Mouse (Mus musculus): ENCODE results near the gene Cd36. TPM values are rescaled to one million over a fixed set of nuclear protein-coding genes. Genes with fewer than 3 reads are reported as not detected.

Gene Cd36
- polyA plus RNA-seq, 1 experiment from 2014 or later, result 7.6 TPM

DNA sequence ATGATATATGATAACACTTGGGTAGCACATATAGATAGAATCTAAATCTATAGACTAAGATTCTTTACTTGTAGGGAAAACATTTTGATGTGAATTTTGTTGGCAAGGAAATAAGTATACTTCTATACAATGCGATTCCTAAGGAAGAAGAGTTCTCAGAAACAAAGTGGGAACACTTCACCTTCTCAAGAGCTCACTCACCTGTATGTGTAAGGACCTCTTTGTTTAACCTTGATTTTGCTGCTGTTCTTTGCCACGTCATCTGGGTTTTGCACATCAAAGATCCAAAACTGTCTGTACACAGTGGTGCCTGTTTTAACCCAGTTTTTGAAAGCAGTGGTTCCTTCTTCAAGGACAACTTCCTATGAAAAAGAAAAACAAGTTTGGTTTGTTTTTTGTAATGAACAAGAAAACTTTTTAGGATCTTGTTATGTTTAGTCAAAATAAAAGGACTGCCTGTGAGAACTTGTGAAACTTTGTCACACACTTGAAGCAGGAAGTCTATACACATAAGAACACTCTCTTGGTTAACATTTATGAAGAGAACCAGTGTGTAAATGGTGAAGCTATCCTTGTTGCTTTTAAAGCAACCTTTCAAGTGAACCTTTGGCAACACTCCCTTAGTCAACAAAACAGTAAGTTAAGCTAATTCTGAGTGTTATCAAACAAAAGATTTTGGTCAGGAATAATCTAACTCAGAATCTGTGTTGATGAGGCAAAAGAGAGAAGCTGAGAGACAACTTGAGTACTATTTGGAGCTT is 68.2 kb downstream of the Cd36 start:
- no peaks in the 10 kb centered on the region for H3K36me3 ChIP-seq (ENCODE audit: insufficient read depth)
- H3K9ac ChIP-seq, result no peak overlapping the region
- DNase-seq (peak; percentile 46), ATAC-seq (ENCODE audit: insufficient read depth) (no peak)
- no peaks in the 10 kb centered on the region for H3K9me3 ChIP-seq (ENCODE audit: low read depth, low read length)
- no peaks in the 10 kb centered on the region for H3K27me3 ChIP-seq (ENCODE audit: insufficient read depth, low read length)
- H3K4me1 ChIP-seq (ENCODE audit: insufficient read depth), result no peaks in the 10 kb centered on the region
- TF ChIP-seq CTCF (IDR thresholded peaks at IDR 0.05; ENCODE audit: low read depth), result no peak
- no peak overlapping the region for H3K4me2 ChIP-seq
- WGBS, result 71% methylated on average over 2 of the region's 2 CpGs
- H3K27ac ChIP-seq (ENCODE audit: low read depth), result no peak overlapping the region
- H3K4me3 ChIP-seq (ENCODE audit: low read depth, low read length), result no peak overlapping the region

DNA sequence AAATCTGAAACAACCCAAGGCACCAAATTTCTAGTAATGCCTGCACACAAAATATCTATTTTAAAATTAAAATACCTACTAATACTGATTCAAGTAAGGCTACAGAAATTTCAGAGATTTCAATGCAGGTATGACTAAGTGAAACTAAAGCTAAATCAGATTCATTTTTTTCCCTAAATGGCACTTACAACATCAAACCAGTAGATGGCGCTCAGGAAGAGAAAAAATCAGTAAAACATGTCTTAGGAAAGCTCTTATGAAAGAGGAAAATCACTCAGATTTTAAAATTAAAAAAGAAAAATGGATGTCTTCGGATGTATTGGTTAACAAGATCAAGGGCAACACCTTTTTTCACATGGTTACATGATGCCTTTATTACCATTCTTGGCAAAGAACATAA is 72.4 kb downstream of the Cd36 start:
- peak; percentile 75 for TF ChIP-seq CTCF (IDR thresholded peaks at IDR 0.05; ENCODE audit: low read depth)
- H3K4me3 ChIP-seq (ENCODE audit: low read depth, low read length), result no peak overlapping the region
- no peak overlapping the region for H3K27ac ChIP-seq (ENCODE audit: low read depth)
- H3K4me2 ChIP-seq, result no peak overlapping the region
- under 1% methylated on average over 2 of the region's 2 CpGs for WGBS
- no peaks in the 10 kb centered on the region for H3K27me3 ChIP-seq (ENCODE audit: insufficient read depth, low read length)
- no peaks in the 10 kb centered on the region for H3K4me1 ChIP-seq (ENCODE audit: insufficient read depth)
- no peaks in the 10 kb centered on the region for H3K9me3 ChIP-seq (ENCODE audit: low read depth, low read length)
- ATAC-seq (ENCODE audit: insufficient read depth) (no peak), DNase-seq (peak; percentile 83)
- no peaks in the 10 kb centered on the region for H3K36me3 ChIP-seq (ENCODE audit: insufficient read depth)
- no peak overlapping the region for H3K9ac ChIP-seq

DNA sequence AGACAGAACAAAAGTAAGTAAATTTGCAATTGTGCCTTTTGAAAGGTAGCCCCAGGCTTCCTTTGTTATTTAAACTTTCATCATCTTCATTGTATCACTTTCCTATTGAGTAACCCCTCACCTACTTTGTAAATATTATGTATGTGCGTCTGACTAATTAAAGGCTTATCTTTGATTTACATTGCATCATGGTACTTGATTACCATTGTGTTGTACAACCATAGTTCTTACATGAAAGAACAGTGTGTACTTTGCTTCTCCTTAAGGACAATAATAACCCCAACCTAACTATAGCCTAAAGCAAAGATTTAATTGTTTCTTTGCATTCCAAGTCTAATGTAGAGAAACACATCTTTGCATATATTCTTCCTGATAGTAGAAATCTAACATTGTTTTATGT is 78.3 kb downstream of the Cd36 start:
- Histone ChIP-seq H3K27me3 (ENCODE audit: insufficient read depth, low read length) (no peaks in the 10 kb centered on the region), H3K27ac (ENCODE audit: low read depth) (no peak overlapping the region), H3K4me2 (no peak overlapping the region), H3K36me3 (ENCODE audit: insufficient read depth) (no peaks in the 10 kb centered on the region), H3K9me3 (ENCODE audit: low read depth, low read length) (no peaks in the 10 kb centered on the region), H3K4me3 (ENCODE audit: low read depth, low read length) (no peak overlapping the region), H3K9ac (no peak overlapping the region), H3K4me1 (ENCODE audit: insufficient read depth) (no peaks in the 10 kb centered on the region)
- TF ChIP-seq CTCF (IDR thresholded peaks at IDR 0.05; ENCODE audit: low read depth), result no peak
- ATAC-seq (ENCODE audit: insufficient read depth) (no peak), DNase-seq (no peak)
- WGBS, result 42% methylated on average over 1 of the region's 1 CpGs

DNA sequence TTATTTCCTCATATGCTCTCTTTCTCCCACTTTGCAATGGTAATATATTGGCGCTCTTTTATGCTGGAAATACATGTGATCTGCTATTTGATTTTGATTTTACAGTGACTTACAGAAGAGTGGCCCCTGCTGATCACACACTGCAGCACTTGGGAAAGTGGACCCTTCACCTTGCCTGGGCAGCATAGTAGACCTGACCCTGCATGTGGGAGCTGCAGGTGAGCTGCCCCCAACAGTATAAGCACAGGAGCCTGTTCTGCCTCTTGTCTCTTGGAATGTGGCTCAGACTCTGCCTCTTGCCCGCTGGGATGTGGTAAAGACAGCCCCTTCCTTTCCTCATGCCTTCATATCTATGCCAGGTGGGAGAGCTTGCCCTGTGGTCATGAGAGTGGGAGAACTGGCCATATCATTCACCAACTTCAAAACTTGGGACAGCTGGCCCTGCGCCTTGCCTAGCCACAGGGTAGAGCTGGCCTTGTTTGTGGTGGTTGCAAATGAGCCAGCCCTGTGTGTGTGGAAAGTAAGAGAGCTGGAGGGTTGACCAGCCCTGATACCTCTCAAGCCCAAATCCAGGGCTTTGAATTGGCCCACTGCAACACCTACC is 81.7 kb downstream of the Cd36 start:
- Histone ChIP-seq H3K9me3 (ENCODE audit: low read depth, low read length) (no peaks in the 10 kb centered on the region), H3K9ac (no peak overlapping the region), H3K27me3 (ENCODE audit: insufficient read depth, low read length) (no peaks in the 10 kb centered on the region), H3K4me1 (ENCODE audit: insufficient read depth) (no peaks in the 10 kb centered on the region), H3K4me3 (ENCODE audit: low read depth, low read length) (no peak overlapping the region), H3K27ac (ENCODE audit: low read depth) (no peak overlapping the region), H3K36me3 (ENCODE audit: insufficient read depth) (no peaks in the 10 kb centered on the region), H3K4me2 (no peak overlapping the region)
- ATAC-seq (ENCODE audit: insufficient read depth) (no peak), DNase-seq (no peak)
- 87% methylated on average over 3 of the region's 3 CpGs for WGBS
- TF ChIP-seq CTCF (IDR thresholded peaks at IDR 0.05; ENCODE audit: low read depth), result no peak

DNA sequence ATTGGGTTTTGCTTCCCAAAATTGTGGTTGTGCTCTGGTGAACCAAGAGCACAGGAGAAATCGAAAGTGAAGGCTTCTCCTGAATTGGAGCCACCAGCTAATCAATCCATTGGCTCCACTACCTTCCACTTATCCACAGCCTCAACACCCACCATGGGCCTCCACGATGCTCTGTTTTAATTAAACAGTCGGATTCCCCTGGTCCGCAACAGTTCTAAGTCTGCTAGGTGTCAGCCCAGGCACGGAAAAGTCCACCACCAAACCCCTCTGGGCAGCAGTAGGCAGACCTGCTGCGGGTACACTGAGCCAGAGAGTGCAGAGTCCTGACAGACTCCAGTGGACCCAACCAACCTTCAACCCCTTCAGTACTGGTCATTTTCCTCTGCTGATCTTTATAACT is 112.0 kb downstream of the Cd36 start:
- ATAC-seq (ENCODE audit: insufficient read depth), result no peak

DNA sequence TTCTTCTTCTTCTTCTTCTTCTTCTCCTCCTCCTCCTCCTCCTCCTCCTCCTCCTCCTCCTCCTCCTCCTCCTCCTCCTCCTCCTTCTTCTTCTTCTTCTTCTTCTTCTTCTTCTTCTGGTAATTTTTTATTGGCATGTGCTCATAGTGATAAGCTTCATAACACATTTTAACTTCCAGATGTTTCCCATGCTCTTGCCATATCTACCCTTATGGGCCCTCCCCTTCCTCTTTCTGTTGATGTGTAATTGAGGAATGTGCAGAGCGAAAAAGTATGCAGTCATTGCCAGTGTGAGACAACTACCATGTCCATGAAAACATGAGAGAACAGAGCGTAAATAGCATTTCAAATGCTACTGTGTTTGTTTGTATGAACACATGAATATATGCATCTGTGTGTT is 118.3 kb downstream of the Cd36 start:
- ATAC-seq (ENCODE audit: insufficient read depth) (no peak), DNase-seq (no peak)
- H3K36me3 ChIP-seq (ENCODE audit: insufficient read depth), result no peaks in the 10 kb centered on the region
- WGBS, result 89% methylated on average over 2 of the region's 2 CpGs
- no peaks in the 10 kb centered on the region for H3K27me3 ChIP-seq (ENCODE audit: insufficient read depth, low read length)
- no peaks in the 10 kb centered on the region for H3K9me3 ChIP-seq (ENCODE audit: low read depth, low read length)
- no peak overlapping the region for H3K9ac ChIP-seq
- H3K4me2 ChIP-seq, result no peak overlapping the region
- H3K27ac ChIP-seq (ENCODE audit: low read depth), result no peak overlapping the region
- no peak overlapping the region for H3K4me3 ChIP-seq (ENCODE audit: low read depth, low read length)
- H3K4me1 ChIP-seq (ENCODE audit: insufficient read depth), result no peaks in the 10 kb centered on the region
- no peak for TF ChIP-seq CTCF (IDR thresholded peaks at IDR 0.05; ENCODE audit: low read depth)

More for the DNA sequence above, 112.0 kb downstream of the Cd36 start:
- TF ChIP-seq CTCF (IDR thresholded peaks at IDR 0.05; ENCODE audit: low read depth), result no peak
- Histone ChIP-seq H3K4me3 (ENCODE audit: low read depth, low read length) (no peak overlapping the region), H3K27ac (ENCODE audit: low read depth) (no peak overlapping the region), H3K36me3 (ENCODE audit: insufficient read depth) (no peaks in the 10 kb centered on the region), H3K9ac (no peak overlapping the region), H3K4me2 (no peak overlapping the region), H3K27me3 (ENCODE audit: insufficient read depth, low read length) (no peaks in the 10 kb centered on the region), H3K4me1 (ENCODE audit: insufficient read depth) (no peaks in the 10 kb centered on the region), H3K9me3 (ENCODE audit: low read depth, low read length) (no peaks in the 10 kb centered on the region)
- DNase-seq, result peak; percentile 80
- 88% methylated on average over 6 of the region's 6 CpGs for WGBS

DNA sequence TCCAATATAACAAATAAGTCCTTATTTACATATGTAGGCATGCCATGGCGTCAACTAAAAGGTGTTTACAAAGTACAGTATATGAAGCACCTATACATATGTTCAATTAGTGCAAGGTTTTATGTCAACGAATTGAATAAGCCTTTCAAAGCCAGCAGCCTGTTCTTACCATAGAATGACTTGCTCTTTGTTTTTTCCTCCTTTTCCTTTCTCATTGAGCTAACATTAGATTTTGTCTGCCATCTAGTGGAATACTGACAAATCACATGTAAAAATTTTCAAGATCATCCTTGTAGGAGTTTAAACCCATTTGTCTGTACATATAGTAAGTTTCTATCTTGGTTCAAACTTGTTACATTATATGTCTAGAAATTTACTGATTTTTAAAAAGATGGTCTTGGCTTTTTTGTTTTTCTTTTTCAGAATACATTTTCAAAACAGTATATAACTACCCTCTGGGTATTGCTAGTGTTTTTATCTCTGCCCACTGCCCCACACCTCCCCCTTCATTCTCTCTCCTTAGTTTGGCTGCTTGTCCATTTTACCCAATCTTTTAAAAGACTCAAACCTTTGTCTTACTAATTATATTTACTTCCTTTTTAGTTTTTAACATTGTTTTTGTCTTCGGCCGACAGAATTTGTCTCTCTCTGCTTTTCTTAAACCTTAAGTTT is 122.5 kb downstream of the Cd36 start:
- Histone ChIP-seq H3K27me3 (ENCODE audit: insufficient read depth, low read length) (no peaks in the 10 kb centered on the region), H3K4me2 (no peak overlapping the region), H3K9ac (no peak overlapping the region), H3K4me1 (ENCODE audit: insufficient read depth) (no peaks in the 10 kb centered on the region), H3K4me3 (ENCODE audit: low read depth, low read length) (no peak overlapping the region), H3K27ac (ENCODE audit: low read depth) (no peak overlapping the region), H3K36me3 (ENCODE audit: insufficient read depth) (no peaks in the 10 kb centered on the region), H3K9me3 (ENCODE audit: low read depth, low read length) (no peaks in the 10 kb centered on the region)
- WGBS, result 57% methylated on average over 4 of the region's 4 CpGs
- ATAC-seq (ENCODE audit: insufficient read depth) (no peak), DNase-seq (peak; percentile 89)
- TF ChIP-seq CTCF (IDR thresholded peaks at IDR 0.05; ENCODE audit: low read depth), result peak; percentile 71

Measured in lung, embryonic 14.5 days (tissue).